Mouse (Mus musculus) activated CD4-positive, CD25-positive, alpha-beta regulatory T cell (primary cell): Measurements from ENCODE around the gene Dnah14. TPM values are rescaled to one million over a fixed set of nuclear protein-coding genes. Genes with fewer than 3 reads are reported as not detected.

ENCODE experiments used
- polyA plus RNA-seq, 2 experiments: library from polyadenylated mRNA; unstranded; fragments of 100-300 nt; shearing (Covaris generic); gene quantifications; one replicate each; pipeline ENCODE4 v1.2.1; 2017

The Dnah14 gene
- 1 to 10 TPM; 1.6 to 2.6 TPM for polyA plus RNA-seq

GRCm38 (mm10) chr1:181576322-181576721, at the start of gene Dnah14:
Gene Dnah14 (plus strand): TSS chr1:181576559.

GRCm38 (mm10) chr1:181842781-181843180, 266.4 kb downstream of the Dnah14 start, which contains the start of gene Lbr:
Gene Lbr (minus strand): TSS chr1:181843046.

Other genes with a start within 250 kb of the Dnah14 start
- gene Cnih3, start 223.9 kb upstream of the Dnah14 start, polyA plus RNA-seq: under 1 TPM in 1 of 2 experiments, not detected in 1; 0.50 TPM
- under 1 TPM in 1 of 2 experiments, not detected in 1; 0.41 TPM for gene Ccdc121, start 65.1 kb upstream of the Dnah14 start, polyA plus RNA-seq